Mouse (Mus musculus) mesoderm, embryonic 11.5 days (tissue): Measurements from ENCODE around the gene Slc22a7.

Experiments
- DNase-seq: peaks from one replicate; pipeline ENCODE4 v3.0.0-alpha.2; 2012; ENCODE audit warnings: low read depth, low spot score

Gene Slc22a7

GRCm38 (mm10) chr17:46436672-46437366 is 1.4 kb downstream of the Slc22a7 start:
- DNase-seq: no peak

GRCm38 (mm10) chr17:46433627-46434026 is 4.6 kb downstream of the Slc22a7 start:
- no peak for DNase-seq

- no peak for DNase-seq
Measured at GRCm38 (mm10) chr17:46428761-46429414, 9.4 kb downstream of the Slc22a7 start, which contains the start of gene Crip3. Gene Crip3, plus strand, starts transcription at chr17:46428926.

GRCm38 (mm10) chr17:46426496-46426895 is 11.8 kb downstream of the Slc22a7 start:
- no peak for DNase-seq

GRCm38 (mm10) chr17:46419717-46420116 is 18.5 kb downstream of the Slc22a7 start:
- DNase-seq: no peak

GRCm38 (mm10) chr17:46418628-46419027 is 19.6 kb downstream of the Slc22a7 start:
- DNase-seq: no peak

- DNase-seq: no peak
Measured at GRCm38 (mm10) chr17:46408478-46408877, 29.8 kb downstream of the Slc22a7 start.

- no peak for DNase-seq
Measured at GRCm38 (mm10) chr17:46394631-46395030, 43.6 kb downstream of the Slc22a7 start.

GRCm38 (mm10) chr17:46393012-46393411 is 45.2 kb downstream of the Slc22a7 start:
- peak; percentile 19 for DNase-seq

GRCm38 (mm10) chr17:46388200-46388599 is 50.1 kb downstream of the Slc22a7 start:
- no peak for DNase-seq

- DNase-seq: peak; percentile 19
Measured at GRCm38 (mm10) chr17:46384061-46384801, 54.0 kb downstream of the Slc22a7 start.

GRCm38 (mm10) chr17:46383294-46384060 is 54.8 kb downstream of the Slc22a7 start, which contains the start of gene Zfp318:
Gene Zfp318, plus strand, starts transcription at chr17:46383731.
- peak; percentile 98 for DNase-seq
